Comparison of ENCODE assay signal across 21 mouse cellular contexts in genomic region chr3:79227356-79228088, GRCm38 (mm10). TPM values are rescaled to one million over a fixed set of nuclear protein-coding genes. Genes with fewer than 3 reads are reported as not detected.
DNase-seq lines count a peak whose midpoint lies in the region; ATAC-seq and TF ChIP-seq lines count a peak whose summit lies in the region.
"Had no signal": no experiment of that assay in that cellular context is flagged by ENCODE, and none has a peak within 500 bp of the region (broad histone marks: within the 10 kb centered on the region; RNA-seq: fewer than 3 reads in every experiment).

No protein-coding gene starts in this region.

- DNase-seq in gastrocnemius, adult 2 months: no peak
- DNase-seq in gastrocnemius, postnatal 10 days: no peak
- peak; percentile 52 for DNase-seq in 416B (ENCODE audit: low read depth)
- DNase-seq in cerebellum, postnatal 4 days (ENCODE audit: low spot score in 2 of 2): no peak
- no peak for DNase-seq in lung, postnatal 4 days
- DNase-seq in kidney, adult 8-10 months: no peak
- DNase-seq: adrenal gland, postnatal 36 days; cerebellum, adult 9-10 months; embryo, embryonic 11 days; heart, adult 18-20 months; kidney, adult 18-20 months; kidney, postnatal 36 days; lung, adult 18-20 months; lung, postnatal 36 days had no signal

- WGBS in bone marrow, adult 2 months: 38% methylated on average over 17 of the region's 17 CpGs

- no peak for TF ChIP-seq CTCF in gastrocnemius, adult 2 months (IDR thresholded peaks at IDR 0.05)
- no peak for TF ChIP-seq CTCF in bone marrow, adult 2 months (IDR thresholded peaks at IDR 0.05; ENCODE audit: control insufficient read depth, insufficient read depth, low read length)

- H3K4me1 ChIP-seq in bone marrow, adult 2 months (ENCODE audit: control insufficient read depth, insufficient read depth, low read length): peaks cover 3% of the 10 kb centered on the region; the same call in 1 of the 2 replicates
- H3K4me1 ChIP-seq: midbrain, embryonic 15.5 days had no signal

- no peak overlapping the region for H3K4me3 ChIP-seq in gastrocnemius, adult 2 months
- H3K4me3 ChIP-seq in bone marrow, adult 2 months (replicated peaks; ENCODE audit: control insufficient read depth, low read depth, low read length): no peak overlapping the region
- H3K4me3 ChIP-seq: forebrain, embryonic 13.5 days; hindbrain, embryonic 13.5 days; limb, embryonic 15.5 days; midbrain, embryonic 15.5 days had no signal

- intact Hi-C loops in gastrocnemius, adult 2 months (cut with DNase I): no loop called here

- peak overlapping the region; percentile 24; the same call in 1 of the 2 replicates for H3K27ac ChIP-seq in gastrocnemius, adult 2 months
- peak overlapping the region; percentile 54; the same call in 1 of the 2 replicates for H3K27ac ChIP-seq in bone marrow, adult 2 months (ENCODE audit: control insufficient read depth, insufficient read depth, low read depth, low read length, poor library complexity)
- H3K27ac ChIP-seq: forebrain, embryonic 13.5 days; hindbrain, embryonic 13.5 days; limb, embryonic 15.5 days; midbrain, embryonic 15.5 days had no signal

- TF ChIP-seq POLR2A in bone marrow, adult 2 months (IDR thresholded peaks at IDR 0.05; ENCODE audit: borderline replicate concordance, control insufficient read depth, low read depth, low read length): no peak

- ATAC-seq in megakaryocyte-erythroid progenitor cell, adult 5-6 weeks (replicated peaks; ENCODE audit: low FRiP score, low TSS enrichment, poor library complexity, severe bottlenecking): 0 out of 2 replicates have a peak, but pooled peaks have one; percentile 28
- ATAC-seq: forebrain, embryonic 13.5 days; midbrain, embryonic 15.5 days; Patski had no signal

RNA-seq across cellular contexts. Expression of gene Rapgef2, which starts 58.8 kb away (rescaled TPM):
- total RNA-seq in gastrocnemius, adult 2 months (2021): 10 to 100 TPM; 13.0 to 29.3 TPM
- total RNA-seq in gastrocnemius, postnatal 10 days (2021): 10 to 100 TPM; 24.8 to 30.8 TPM
- polyA plus RNA-seq in bone marrow, adult 2 months (2011; ENCODE audit: insufficient read depth, insufficient read length, low replicate concordance, missing spikeins): 2.5 and 6.0 TPM in 2 replicates
- total RNA-seq in megakaryocyte-erythroid progenitor cell, adult 5-6 weeks (2014; fragmentation: Nextera tagmentation): 5.4 and 8.1 TPM in 2 replicates
- 8.3 and 11.2 TPM in 2 replicates for total RNA-seq in megakaryocyte-erythroid progenitor cell, adult 5-6 weeks (2017)
